Mouse (Mus musculus) heart, embryonic 16.5 days (tissue): ENCODE measurements around the gene Lrrc8b. TPM values are rescaled to one million over a fixed set of nuclear protein-coding genes. Genes with fewer than 3 reads are reported as not detected.

Source experiments
- ATAC-seq: fragments of 200-750 bp; cut with Nextera tagmentation; replicated peaks from 2 replicates; pipeline ENCODE4 v1.8.0; 2017; ENCODE audit warnings: moderate number of reproducible peaks; ENCODE audit not compliant: insufficient read depth, low FRiP score; ENCODE audit errors: extremely low read depth
- H3K27ac ChIP-seq: fragments of 300-500 bp; sonication (generic); 2 replicates; pipeline ENCODE4 v1.5.1; 2014; ENCODE audit warnings: mild to moderate bottlenecking, low read length, control low read depth, moderate library complexity
- H3K27me3 ChIP-seq: fragments of 300-500 bp; sonication (generic); 2 replicates; pipeline ENCODE4 v1.6.1; 2014; ENCODE audit warnings: low read length, mixed read lengths; ENCODE audit not compliant: control insufficient read depth, insufficient read depth
- H3K36me3 ChIP-seq: fragments of 300-500 bp; sonication (generic); 2 replicates; pipeline ENCODE4 v1.6.1; 2014; ENCODE audit not compliant: control insufficient read depth, insufficient read depth
- H3K4me1 ChIP-seq: fragments of 300-500 bp; sonication (generic); 2 replicates; pipeline ENCODE4 v1.6.1; 2014; ENCODE audit warnings: low read length, mixed read lengths; ENCODE audit not compliant: control insufficient read depth, insufficient read depth
- H3K4me2 ChIP-seq: fragments of 300-500 bp; sonication (generic); 2 replicates; pipeline ENCODE4 v1.6.1; 2014; ENCODE audit warnings: low read depth, mild to moderate bottlenecking, control low read depth, low read length
- H3K4me3 ChIP-seq: fragments of 300-500 bp; sonication (generic); 2 replicates; pipeline ENCODE4 v1.5.1; 2014; ENCODE audit warnings: mild to moderate bottlenecking, control low read depth, low read length
- H3K9ac ChIP-seq: fragments of 300-500 bp; sonication (generic); 2 replicates; pipeline ENCODE4 v1.6.1; 2014; ENCODE audit warnings: low read length, control low read depth
- H3K9me3 ChIP-seq: fragments of 300-500 bp; sonication (generic); replicated peaks from 2 replicates; pipeline ENCODE4 v1.6.1; 2016; ENCODE audit warnings: low read length; ENCODE audit not compliant: control insufficient read depth
- WGBS: fragments of 180-500 bp; shearing (Covaris S2); extraction: QIAGEN DNeasy Blood & Tissue Kit; methylation state at CpG from one replicate; pipeline ENCODE4 v1.1.7; 2014; 5-methylcytosine and 5-hydroxymethylcytosine counted together
- polyA plus RNA-seq: library from polyadenylated mRNA; unstranded; fragments of >200 nt; fragmentation: Nextera tagmentation; extraction: Ambion mirVana; gene quantifications from 2 replicates; pipeline ENCODE4 v1.2.1, GENCODE M21; 2015

Gene Lrrc8b
- polyA plus RNA-seq, 1 experiment from 2014 or later: 3.2 TPM

DNA sequence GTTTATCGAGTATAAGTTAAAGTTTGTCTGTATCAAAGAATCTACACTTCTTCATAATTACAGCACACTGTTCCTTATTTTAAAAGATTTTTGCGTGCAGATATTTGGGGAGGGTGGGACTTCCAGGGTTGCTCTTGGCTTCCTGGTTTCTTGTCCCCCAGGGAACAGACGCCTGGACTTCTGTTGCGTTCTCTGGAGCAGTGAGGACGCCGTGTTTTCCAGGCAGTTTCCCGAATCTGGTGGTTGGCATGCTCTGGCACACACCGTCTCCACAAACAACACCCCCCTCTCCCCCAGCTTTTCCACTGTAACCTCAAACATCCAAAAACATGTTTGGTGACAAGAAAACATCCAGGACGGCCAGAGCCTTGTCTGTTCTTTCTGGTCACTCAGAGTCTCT, 111.2 kb downstream of the Lrrc8b start:
- ATAC-seq: no peak
- no peaks in the 10 kb centered on the region for H3K9me3 ChIP-seq
- H3K36me3 ChIP-seq: no peaks in the 10 kb centered on the region
- no peak overlapping the region for H3K9ac ChIP-seq
- H3K27ac ChIP-seq: peak overlapping the region; percentile 49; the same call in 1 of the 2 replicates
- 70% methylated on average over 9 of the region's 9 CpGs for WGBS
- H3K4me1 ChIP-seq: peaks cover 52% of the 10 kb centered on the region
- no peak overlapping the region for H3K4me2 ChIP-seq
- H3K4me3 ChIP-seq: no peak overlapping the region
- H3K27me3 ChIP-seq: no peaks in the 10 kb centered on the region

GRCm38 (mm10) chr5:105527477-105528331, 112.1 kb downstream of the Lrrc8b start:
- no peaks in the 10 kb centered on the region for H3K9me3 ChIP-seq
- ATAC-seq: peak; percentile 66; the same call in 1 of the 2 replicates
- no peaks in the 10 kb centered on the region for H3K27me3 ChIP-seq
- H3K9ac ChIP-seq: peak overlapping the region; percentile 55
- peak overlapping the region; percentile 57 for H3K4me2 ChIP-seq
- peak overlapping the region; percentile 77 for H3K27ac ChIP-seq
- 44% methylated on average over 23 of the region's 23 CpGs for WGBS
- peaks cover 47% of the 10 kb centered on the region for H3K4me1 ChIP-seq
- H3K36me3 ChIP-seq: no peaks in the 10 kb centered on the region
- peak overlapping the region; percentile 30 for H3K4me3 ChIP-seq

GRCm38 (mm10) chr5:105530576-105530975, 115.0 kb downstream of the Lrrc8b start:
- Histone ChIP-seq H3K36me3 (no peaks in the 10 kb centered on the region), H3K27me3 (no peaks in the 10 kb centered on the region), H3K27ac (no peak overlapping the region), H3K4me1 (peaks cover 23% of the 10 kb centered on the region), H3K4me2 (no peak overlapping the region), H3K4me3 (no peak overlapping the region), H3K9me3 (no peaks in the 10 kb centered on the region), H3K9ac (no peak overlapping the region)
- no peak for ATAC-seq
- 54% methylated on average over 6 of the region's 6 CpGs for WGBS

- Histone ChIP-seq H3K9ac (no peak overlapping the region), H3K27me3 (no peaks in the 10 kb centered on the region), H3K27ac (no peak overlapping the region), H3K36me3 (peaks cover 8% of the 10 kb centered on the region), H3K4me1 (peaks cover 5% of the 10 kb centered on the region), H3K9me3 (no peaks in the 10 kb centered on the region), H3K4me3 (no peak overlapping the region), H3K4me2 (no peak overlapping the region)
- no peak for ATAC-seq
- 89% methylated on average over 3 of the region's 3 CpGs for WGBS
These were observed 119.6 kb downstream of the Lrrc8b start for GRCm38 (mm10) chr5:105535186-105535585.

- H3K27ac ChIP-seq: no peak overlapping the region
- H3K36me3 ChIP-seq: peaks cover 11% of the 10 kb centered on the region
- no peak overlapping the region for H3K4me2 ChIP-seq
- no peak for ATAC-seq
- 90% methylated on average over 2 of the region's 2 CpGs for WGBS
- no peaks in the 10 kb centered on the region for H3K9me3 ChIP-seq
- no peaks in the 10 kb centered on the region for H3K27me3 ChIP-seq
- H3K9ac ChIP-seq: no peak overlapping the region
- no peak overlapping the region for H3K4me3 ChIP-seq
- no peaks in the 10 kb centered on the region for H3K4me1 ChIP-seq
These were observed 120.6 kb downstream of the Lrrc8b start for GRCm38 (mm10) chr5:105536172-105536571.

DNA sequence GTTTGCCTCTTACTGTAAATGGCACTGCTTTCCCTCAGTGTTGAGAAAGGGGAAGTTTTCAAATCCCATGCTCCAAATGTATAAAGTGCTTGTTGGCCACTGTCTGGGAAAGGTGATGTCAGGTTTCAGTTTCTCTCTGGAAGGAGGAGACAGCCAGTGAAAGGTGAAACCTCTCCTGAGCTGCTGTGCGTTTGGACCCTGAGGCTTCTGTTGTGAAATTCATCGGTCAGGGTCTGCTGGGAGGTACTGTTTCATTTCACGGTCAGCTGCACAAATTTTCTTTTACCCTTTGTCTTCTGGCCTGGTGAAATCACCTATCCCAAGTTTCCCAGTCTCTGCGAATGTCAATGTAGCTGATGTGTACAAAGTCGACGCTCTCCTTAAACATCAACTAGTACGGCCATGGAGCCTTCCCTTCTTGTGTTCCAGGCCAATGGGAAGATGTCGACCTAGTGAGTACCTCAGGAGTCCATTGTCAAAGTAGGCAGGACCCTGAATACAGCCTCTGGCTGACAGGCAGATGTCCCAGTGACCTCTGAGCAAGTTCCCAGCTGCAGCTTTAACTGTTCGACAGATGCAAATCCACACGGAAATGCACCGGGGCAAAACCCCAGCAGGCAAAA, 121.6 kb downstream of the Lrrc8b start:
- H3K27me3 ChIP-seq: no peaks in the 10 kb centered on the region
- 87% methylated on average over 11 of the region's 11 CpGs for WGBS
- no peak for ATAC-seq
- no peak overlapping the region for H3K9ac ChIP-seq
- peaks cover 11% of the 10 kb centered on the region for H3K36me3 ChIP-seq
- H3K9me3 ChIP-seq: no peaks in the 10 kb centered on the region
- no peak overlapping the region for H3K27ac ChIP-seq
- no peak overlapping the region for H3K4me2 ChIP-seq
- H3K4me1 ChIP-seq: no peaks in the 10 kb centered on the region
- H3K4me3 ChIP-seq: no peak overlapping the region

Other genes with a start within 250 kb of the Lrrc8b start
- 0.64 TPM in 1 of 2 replicates, not detected in the other for gene Gbp10, start 176.2 kb upstream of the Lrrc8b start, polyA plus RNA-seq
- gene Gm43302, start 122.1 kb upstream of the Lrrc8b start, polyA plus RNA-seq: not detected in 2 replicates
- 2.9 and 5.4 TPM in 2 replicates for gene Gbp6, start 122.1 kb upstream of the Lrrc8b start, polyA plus RNA-seq
- gene Lrrc8c, start 103.6 kb downstream of the Lrrc8b start, polyA plus RNA-seq: 20.1 and 22.6 TPM in 2 replicates